Comparison of ENCODE assay signal across 8 mouse cellular contexts in the genomic region with DNA sequence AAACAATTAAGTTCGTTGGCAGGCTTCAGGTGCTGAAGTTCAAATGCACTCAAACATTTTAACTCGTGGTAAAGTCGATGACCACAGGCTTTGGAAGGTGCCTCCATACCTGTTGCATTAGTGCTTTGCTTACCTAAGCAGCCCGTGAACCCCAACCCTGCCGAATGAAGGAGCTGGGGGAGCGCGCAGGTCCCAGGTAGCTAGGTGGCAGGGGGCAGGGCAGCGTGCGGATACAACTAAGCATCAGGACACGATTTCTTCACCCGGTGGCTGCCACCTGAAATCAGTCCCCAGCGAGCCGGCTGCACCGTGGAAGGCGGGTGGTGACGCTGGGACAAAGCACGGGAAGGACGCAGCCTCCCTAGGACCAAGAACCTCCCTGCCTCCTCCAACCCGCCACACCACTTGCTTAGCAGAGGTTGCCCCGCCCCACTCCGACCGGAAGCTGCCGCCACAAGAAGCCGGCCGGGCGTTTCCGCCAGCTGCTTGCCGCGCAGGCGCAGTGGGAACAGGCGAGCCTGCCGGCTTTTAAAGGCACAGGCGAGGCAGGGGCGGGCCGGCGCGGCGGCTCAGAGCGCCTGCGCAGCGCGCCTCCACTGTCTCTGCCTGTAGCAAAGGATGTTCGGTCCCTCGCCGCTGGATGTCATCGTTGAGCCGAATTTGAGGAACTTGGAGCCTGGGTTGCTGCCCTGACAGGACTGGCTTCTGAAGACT. TPM values are rescaled to one million over a fixed set of nuclear protein-coding genes. Genes with fewer than 3 reads are reported as not detected.
DNase-seq lines count a peak whose midpoint lies in the region; ATAC-seq lines count a peak whose summit lies in the region.

No protein-coding gene starts in this region.

- H3K27me3 ChIP-seq in heart, embryonic 10.5 days (ENCODE audit: insufficient read depth, poor library complexity, severe bottlenecking), result no peaks in the 10 kb centered on the region
- H3K27me3 ChIP-seq in kidney, embryonic 15.5 days, result no peaks in the 10 kb centered on the region

- peak overlapping the region; percentile 77 for H3K4me2 ChIP-seq in kidney, embryonic 15.5 days

- DNase-seq in B cell, adult 2 months, result peak; percentile 98 to 99
- peak; percentile 99 for DNase-seq in brain, adult 2 months (ENCODE audit: low read depth, low spot score)
- DNase-seq in heart, embryonic 10.5 days (ENCODE audit: low spot score), result peak; percentile 99
- DNase-seq in liver, result peak; percentile 99
- DNase-seq in spleen, postnatal 4 days (ENCODE audit: low spot score in 2 of 2), result peak; percentile 96 to 98

- H3K4me3 ChIP-seq in heart, embryonic 10.5 days, result peak overlapping the region; percentile 79
- peak overlapping the region; percentile 95 for H3K4me3 ChIP-seq in kidney, embryonic 15.5 days (replicated peaks)

- H3K9ac ChIP-seq in kidney, embryonic 15.5 days, result peak overlapping the region; percentile 62

- peak; percentile 95 for ATAC-seq in erythroblast, adult 5-6 weeks (replicated peaks; ENCODE audit: low FRiP score, poor library complexity, severe bottlenecking)
- peak; percentile 97 for ATAC-seq in kidney, embryonic 15.5 days (replicated peaks; ENCODE audit: low FRiP score)
- peak; percentile 76 for ATAC-seq in monocyte, adult 5-6 weeks (replicated peaks; ENCODE audit: insufficient number of reproducible peaks, low FRiP score, low TSS enrichment, poor library complexity, severe bottlenecking)

- H3K36me3 ChIP-seq in heart, embryonic 10.5 days, result peaks cover 25% of the 10 kb centered on the region
- H3K36me3 ChIP-seq in kidney, embryonic 15.5 days, result peaks cover 25% of the 10 kb centered on the region

- peaks cover 23% of the 10 kb centered on the region for H3K4me1 ChIP-seq in heart, embryonic 10.5 days
- peaks cover 37% of the 10 kb centered on the region for H3K4me1 ChIP-seq in kidney, embryonic 15.5 days

- no peaks in the 10 kb centered on the region for H3K9me3 ChIP-seq in heart, embryonic 10.5 days
- no peaks in the 10 kb centered on the region for H3K9me3 ChIP-seq in kidney, embryonic 15.5 days (replicated peaks)

- peak overlapping the region; percentile 82 for H3K27ac ChIP-seq in heart, embryonic 10.5 days
- peak overlapping the region; percentile 75 for H3K27ac ChIP-seq in kidney, embryonic 15.5 days

- under 1% methylated on average over 47 of the region's 47 CpGs for WGBS in heart, embryonic 10.5 days
- under 1% methylated on average over 47 of the region's 47 CpGs for WGBS in kidney, embryonic 15.5 days

RNA-seq across cellular contexts. Expression of gene Lig4, which starts 1.4 kb away (rescaled TPM):
- total RNA-seq in erythroblast, adult 5-6 weeks (2015; ENCODE audit: low replicate concordance), result 0.42 and 0.58 TPM in 2 replicates
- 0.94 and 1.8 TPM in 2 replicates for total RNA-seq in erythroblast, adult 5-6 weeks (2017; ENCODE audit: low replicate concordance)
- polyA plus RNA-seq in heart, embryonic 10.5 days (2016; fragmentation: Nextera tagmentation; extraction: Ambion mirVana), result 5.5 and 5.8 TPM in 2 replicates
- polyA plus RNA-seq in kidney, embryonic 15.5 days (2015; fragmentation: Nextera tagmentation; extraction: Ambion mirVana), result 4.9 and 5.5 TPM in 2 replicates
- total RNA-seq in monocyte, adult 5-6 weeks (2017), result 0.85 to 2.3 TPM (median 1.2 TPM) in 3 replicates

RNA-seq across cellular contexts. Expression of gene Abhd13, which starts 1.5 kb away (rescaled TPM):
- 2.5 and 6.5 TPM in 2 replicates for total RNA-seq in erythroblast, adult 5-6 weeks (2015; ENCODE audit: low replicate concordance)
- total RNA-seq in erythroblast, adult 5-6 weeks (2017; ENCODE audit: low replicate concordance), result 7.2 and 7.5 TPM in 2 replicates
- polyA plus RNA-seq in heart, embryonic 10.5 days (2016; fragmentation: Nextera tagmentation; extraction: Ambion mirVana), result 14.2 TPM in 2 replicates
- polyA plus RNA-seq in kidney, embryonic 15.5 days (2015; fragmentation: Nextera tagmentation; extraction: Ambion mirVana), result 17.4 and 17.9 TPM in 2 replicates
- total RNA-seq in monocyte, adult 5-6 weeks (2017), result 25.0 to 26.3 TPM (median 25.6 TPM) in 3 replicates

RNA-seq across cellular contexts. Expression of gene Tnfsf13b, which starts 30.2 kb away (rescaled TPM):
- total RNA-seq in erythroblast, adult 5-6 weeks (2015; ENCODE audit: low replicate concordance), result 11.1 and 18.8 TPM in 2 replicates
- 3.8 and 6.7 TPM in 2 replicates for total RNA-seq in erythroblast, adult 5-6 weeks (2017; ENCODE audit: low replicate concordance)
- polyA plus RNA-seq in heart, embryonic 10.5 days (2016; fragmentation: Nextera tagmentation; extraction: Ambion mirVana), result 0.10 TPM in 1 of 2 replicates, not detected in the other
- 6.1 and 6.9 TPM in 2 replicates for polyA plus RNA-seq in kidney, embryonic 15.5 days (2015; fragmentation: Nextera tagmentation; extraction: Ambion mirVana)
- 6.1 to 13.5 TPM (median 13.0 TPM) in 3 replicates for total RNA-seq in monocyte, adult 5-6 weeks (2017)

Comparison
In these comparisons a context has a peak if more than half of its experiments do, and no peak if none do; other contexts are left out.
1. Peak in every context shown above with its lines: DNase-seq, ATAC-seq, H3K4me3 ChIP-seq and H3K27ac ChIP-seq.